Mouse (Mus musculus): Measurements from ENCODE around the gene Scube1.

DNA sequence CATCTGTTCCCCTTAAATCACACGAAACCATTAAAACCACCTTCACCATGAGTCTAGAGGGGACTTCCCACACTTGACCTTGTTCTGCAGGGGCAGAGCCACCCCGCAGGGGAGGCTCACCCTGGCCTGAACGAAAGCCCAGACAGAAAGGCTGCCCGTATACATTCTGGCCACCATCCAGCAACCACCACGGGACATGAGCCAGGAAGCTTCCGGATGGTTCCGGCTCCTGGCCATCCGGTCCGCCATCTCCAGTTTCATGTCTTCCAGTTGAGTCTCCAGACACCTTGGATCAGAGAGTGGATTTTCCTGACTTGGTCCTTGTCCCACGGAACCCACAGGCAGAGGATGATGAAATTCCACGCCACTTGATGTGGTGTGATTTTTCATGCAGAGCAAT lies 29.7 kb downstream of the Scube1 start:
- no peak for TF ChIP-seq EP300 (IDR thresholded peaks at IDR 0.05; ENCODE audit: insufficient read depth, low read depth, low read length)
- no peak for TF ChIP-seq CTCF (IDR thresholded peaks at IDR 0.05)
